Mouse (Mus musculus) lung, postnatal 4 days (tissue): ENCODE results near the gene 4933409G03Rik.
"Not testable (repeated sequence)": the region's sequence is repeated elsewhere in the genome, so short reads cannot be mapped to it uniquely, and the experiment has no call there.

ENCODE experiments used
- DNase-seq, 2 experiments: peaks; one replicate each; pipeline ENCODE4 v3.0.0; 2021

Gene 4933409G03Rik

GRCm38 (mm10) chr2:68582113-68582512, at the start of gene 4933409G03Rik:
Gene 4933409G03Rik (plus strand): TSS chr2:68582413.
- no peak for DNase-seq

GRCm38 (mm10) chr2:68544190-68544589, 38.0 kb upstream of the 4933409G03Rik start:
- DNase-seq, result no peak

GRCm38 (mm10) chr2:68560821-68561220, 21.4 kb upstream of the 4933409G03Rik start:
- no peak for DNase-seq

GRCm38 (mm10) chr2:68563331-68563730, 18.9 kb upstream of the 4933409G03Rik start:
- DNase-seq, result peak in 1 of 2 experiments; percentile 30

- DNase-seq, result no peak
Observed at GRCm38 (mm10) chr2:68568361-68568760, 13.9 kb upstream of the 4933409G03Rik start.

DNA sequence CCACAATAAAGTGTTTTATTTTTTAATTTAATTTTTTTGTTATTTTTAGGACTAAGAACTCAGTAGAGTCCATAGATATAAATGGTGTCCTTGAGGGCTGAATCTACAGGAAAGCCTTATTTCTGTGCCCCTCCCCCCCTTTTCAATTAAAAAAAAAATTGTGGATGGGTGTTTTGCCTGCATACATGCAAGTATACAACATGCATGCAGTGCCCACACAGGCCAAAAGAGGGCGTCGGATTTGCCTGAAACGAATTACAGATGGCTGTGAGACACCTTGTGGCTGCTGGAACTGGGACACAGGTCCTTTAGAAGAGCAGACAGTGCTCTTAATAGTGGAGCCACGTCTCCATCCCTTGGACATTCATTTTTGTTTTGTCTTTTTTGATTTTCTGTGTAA, 9.9 kb upstream of the 4933409G03Rik start:
- DNase-seq, result peak; percentile 30 to 33

GRCm38 (mm10) chr2:68592765-68593164, 10.6 kb downstream of the 4933409G03Rik start:
- no peak for DNase-seq

GRCm38 (mm10) chr2:68656186-68656585, 74.0 kb downstream of the 4933409G03Rik start, which contains the start of gene 4932414N04Rik:
Gene 4932414N04Rik (plus strand): TSS chr2:68656486.
- DNase-seq, result not testable (repeated sequence)
